Mouse (Mus musculus) MEL (cell line): ENCODE data around the gene Fam227b.

Source experiments
- CHD2 ChIP-seq: IDR thresholded peaks from 2 replicates; pipeline ENCODE4 v1.6.1; 2011; ENCODE audit warnings: low read length, improper control_type of control experiment
- CTCF ChIP-seq, 3 experiments: IDR thresholded peaks in 2 of 3; conservative IDR thresholded peaks in 1 of 3; 2 replicates each; pipeline ENCODE4 v1.5.1; 2011 to 2012; ENCODE audit warnings: low read length in 3 of 3, low read depth in 2 of 3, mild to moderate bottlenecking in 2 of 3, improper control_type of control experiment in 1 of 3, inconsistent platforms in 1 of 3, mixed read lengths in 1 of 3, moderate library complexity in 1 of 3; ENCODE audit not compliant: control insufficient read depth in 1 of 3, insufficient read depth in 1 of 3, poor library complexity in 1 of 3, severe bottlenecking in 1 of 3
- NELFE ChIP-seq: IDR thresholded peaks from 2 replicates; pipeline ENCODE4 v1.6.1; 2011; ENCODE audit warnings: low read depth, low read length, improper control_type of control experiment

DNA sequence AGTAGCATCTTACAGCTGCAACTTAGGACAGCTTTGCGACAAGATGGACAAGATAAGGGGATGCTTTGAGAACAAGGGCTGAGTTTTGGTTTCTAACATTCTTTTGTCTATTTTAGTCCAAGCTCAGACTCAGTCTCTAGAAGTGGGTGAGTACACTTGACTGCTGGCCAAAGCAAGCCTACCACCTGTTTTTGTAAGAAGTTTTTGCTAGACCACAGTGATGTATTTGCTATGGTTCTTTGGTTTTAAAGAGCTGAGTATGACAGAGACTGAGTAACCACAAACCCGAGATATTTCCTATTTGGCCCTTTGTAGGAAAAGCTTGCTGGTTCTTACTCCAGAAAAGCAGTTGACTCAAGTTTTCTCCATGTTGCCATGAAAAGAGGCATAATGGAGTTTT is 203.6 kb downstream of the Fam227b start:
- TF ChIP-seq CHD2 (no peak), CTCF (IDR thresholded peaks at IDR 0.05 in 2 of 3, conservative IDR thresholded peaks at IDR 0.05 in 1 of 3; ENCODE audit: control insufficient read depth in 1 of 3, insufficient read depth in 1 of 3, low read depth in 2 of 3, low read length in 3 of 3, poor library complexity in 1 of 3, severe bottlenecking in 1 of 3) (no peak), NELFE (no peak)
